In genomic region chr17:87044364-87044763, GRCm38 (mm10) we compare ENCODE assay signal across 8 mouse cellular contexts. TPM values are rescaled to one million over a fixed set of nuclear protein-coding genes. Genes with fewer than 3 reads are reported as not detected.
A peak's percentile ranks its signal among the peaks of the same experiment; 100 is the strongest.
DNase-seq lines count a peak whose midpoint lies in the region; ATAC-seq and TF ChIP-seq lines count a peak whose summit lies in the region.

No protein-coding gene starts in this region.

- ATAC-seq in CD4-positive, CD25-positive, alpha-beta regulatory T cell, adult 4 months: peak; percentile 99
- ATAC-seq in heart, postnatal 0 days (ENCODE audit: insufficient read depth, low read depth): peak; percentile 80
- ATAC-seq in liver, embryonic 14.5 days (ENCODE audit: insufficient read depth): peak; percentile 60; the same call in 1 of the 2 replicates
- ATAC-seq in neural tube, embryonic 11.5 days (ENCODE audit: insufficient read depth, low FRiP score, low TSS enrichment): peak; percentile 67; the same call in 1 of the 2 replicates
- ATAC-seq in stomach, embryonic 16.5 days (ENCODE audit: insufficient read depth, low FRiP score): peak; percentile 76

- H3K36me3 ChIP-seq in heart, postnatal 0 days (replicated peaks; ENCODE audit: control insufficient read depth, insufficient read depth, low read length): no peaks in the 10 kb centered on the region
- H3K36me3 ChIP-seq in liver, embryonic 14.5 days (replicated peaks; ENCODE audit: control insufficient read depth, insufficient read depth, low read depth): no peaks in the 10 kb centered on the region
- H3K36me3 ChIP-seq in neural tube, embryonic 11.5 days (ENCODE audit: control insufficient read depth, insufficient read depth, low read length): no peaks in the 10 kb centered on the region
- no peaks in the 10 kb centered on the region for H3K36me3 ChIP-seq in stomach, embryonic 16.5 days (ENCODE audit: control insufficient read depth, insufficient read depth, low read length)

- H3K4me1 ChIP-seq in heart, postnatal 0 days (ENCODE audit: control insufficient read depth, insufficient read depth): no peaks in the 10 kb centered on the region
- no peaks in the 10 kb centered on the region for H3K4me1 ChIP-seq in liver, embryonic 14.5 days (replicated peaks; ENCODE audit: control insufficient read depth in 2 of 2, insufficient read depth in 2 of 2, low read length in 1 of 2)
- H3K4me1 ChIP-seq in neural tube, embryonic 11.5 days (ENCODE audit: control insufficient read depth, insufficient read depth, low read length): no peaks in the 10 kb centered on the region
- H3K4me1 ChIP-seq in stomach, embryonic 16.5 days (ENCODE audit: control insufficient read depth, insufficient read depth, low read length): no peaks in the 10 kb centered on the region

- 4% methylated on average over 15 of the region's 15 CpGs for WGBS in heart, postnatal 0 days
- WGBS in liver, embryonic 14.5 days (ENCODE audit: insufficient replicate concordance): 2% methylated on average over 15 of the region's 15 CpGs
- WGBS in neural tube, embryonic 11.5 days: 1% methylated on average over 15 of the region's 15 CpGs
- WGBS in stomach, embryonic 16.5 days: 2% methylated on average over 15 of the region's 15 CpGs

- peak; percentile 79 for DNase-seq in brain, embryonic 18.5 days (ENCODE audit: low read depth, low spot score)
- DNase-seq in fibroblast of lung, adult 2 months (ENCODE audit: low read depth): peak; percentile 76
- peak; percentile 89 for DNase-seq in heart, postnatal 0 days (ENCODE audit: low spot score)
- DNase-seq in kidney, postnatal 36 days: peak; percentile 94 to 98
- DNase-seq in liver, embryonic 14.5 days (ENCODE audit: low read depth in 3 of 3, low spot score in 3 of 3): peak; percentile 70 to 74 (median 72)
- peak; percentile 91 for DNase-seq in neural tube, embryonic 11.5 days (ENCODE audit: low spot score)

- TF ChIP-seq CTCF in heart, postnatal 0 days (IDR thresholded peaks at IDR 0.05; ENCODE audit: low read depth): peak; percentile 100
- TF ChIP-seq CTCF in liver, embryonic 14.5 days (IDR thresholded peaks at IDR 0.05; ENCODE audit: low read depth): peak; percentile 100

- H3K4me2 ChIP-seq in heart, postnatal 0 days (ENCODE audit: low read depth, low read length): no peak overlapping the region
- no peak overlapping the region for H3K4me2 ChIP-seq in liver, embryonic 14.5 days (ENCODE audit: low read depth)
- no peak overlapping the region for H3K4me2 ChIP-seq in neural tube, embryonic 11.5 days (ENCODE audit: low read depth)
- H3K4me2 ChIP-seq in stomach, embryonic 16.5 days (ENCODE audit: low read depth, low read length): no peak overlapping the region

- H3K9me3 ChIP-seq in heart, postnatal 0 days (replicated peaks; ENCODE audit: control insufficient read depth, low read length): no peaks in the 10 kb centered on the region
- no peaks in the 10 kb centered on the region for H3K9me3 ChIP-seq in liver, embryonic 14.5 days (ENCODE audit: control insufficient read depth, low read length)
- H3K9me3 ChIP-seq in neural tube, embryonic 11.5 days (ENCODE audit: control insufficient read depth, low read length): no peaks in the 10 kb centered on the region
- H3K9me3 ChIP-seq in stomach, embryonic 16.5 days (replicated peaks; ENCODE audit: control insufficient read depth, low read length): no peaks in the 10 kb centered on the region

- no peak for TF ChIP-seq EP300 in heart, postnatal 0 days (IDR thresholded peaks at IDR 0.05; ENCODE audit: low read depth)
- TF ChIP-seq EP300 in liver, embryonic 14.5 days (IDR thresholded peaks at IDR 0.05; ENCODE audit: low read depth): no peak

- 0 out of 2 replicates have a peak, but pooled peaks cover 3% of the 10 kb centered on the region for H3K27me3 ChIP-seq in heart, postnatal 0 days (ENCODE audit: control insufficient read depth, insufficient read depth, low read length)
- H3K27me3 ChIP-seq in liver, embryonic 14.5 days (ENCODE audit: control insufficient read depth, insufficient read depth, low read length): no peaks in the 10 kb centered on the region
- H3K27me3 ChIP-seq in neural tube, embryonic 11.5 days (ENCODE audit: control insufficient read depth, insufficient read depth, low read length): no peaks in the 10 kb centered on the region
- no peaks in the 10 kb centered on the region for H3K27me3 ChIP-seq in stomach, embryonic 16.5 days (ENCODE audit: control insufficient read depth, insufficient read depth, low read length)

- H3K4me3 ChIP-seq in heart, postnatal 0 days (ENCODE audit: low read depth, low read length): no peak overlapping the region
- no peak overlapping the region for H3K4me3 ChIP-seq in liver, embryonic 14.5 days (ENCODE audit: insufficient read depth in 1 of 2, low read depth in 2 of 2, low read length in 2 of 2)
- H3K4me3 ChIP-seq in neural tube, embryonic 11.5 days (ENCODE audit: low read depth, low read length): no peak overlapping the region
- H3K4me3 ChIP-seq in stomach, embryonic 16.5 days (replicated peaks; ENCODE audit: low read length): no peak overlapping the region

- no peak overlapping the region for H3K9ac ChIP-seq in heart, postnatal 0 days (replicated peaks; ENCODE audit: low read depth, low read length)
- H3K9ac ChIP-seq in liver, embryonic 14.5 days (replicated peaks): no peak overlapping the region
- no peak overlapping the region for H3K9ac ChIP-seq in neural tube, embryonic 11.5 days (ENCODE audit: low read length)
- H3K9ac ChIP-seq in stomach, embryonic 16.5 days (ENCODE audit: low read length): no peak overlapping the region

- H3K27ac ChIP-seq in heart, postnatal 0 days (ENCODE audit: low read depth): no peak overlapping the region
- H3K27ac ChIP-seq in liver, embryonic 14.5 days: no peak overlapping the region
- no peak overlapping the region for H3K27ac ChIP-seq in neural tube, embryonic 11.5 days (ENCODE audit: low read depth, low read length)
- no peak overlapping the region for H3K27ac ChIP-seq in stomach, embryonic 16.5 days (ENCODE audit: low read length)

RNA-seq across cellular contexts. Expression of gene Cript, which starts 19.0 kb away (rescaled TPM):
- 100 to 1,000 TPM in 1 of 2 experiments, 10 to 100 TPM in 1; 93.3 to 104 TPM for polyA plus RNA-seq in CD4-positive, CD25-positive, alpha-beta regulatory T cell, adult 4 months (2017; shearing (Covaris generic))
- 34.7 and 40.0 TPM in 2 replicates for total RNA-seq in heart, postnatal 0 days (2014; rRNA removed; ENCODE audit: low replicate concordance)
- polyA plus RNA-seq in heart, postnatal 0 days (2015; fragmentation: Nextera tagmentation; extraction: Ambion mirVana): 116 and 124 TPM in 2 replicates
- 14.3 and 20.8 TPM in 2 replicates for polyA plus RNA-seq in liver, embryonic 14.5 days (2012; rRNA removed)
- polyA plus RNA-seq in liver, embryonic 14.5 days (2014; fragmentation: Nextera tagmentation; extraction: Ambion mirVana): 70.4 and 76.5 TPM in 2 replicates
- 180 and 192 TPM in 2 replicates for polyA plus RNA-seq in neural tube, embryonic 11.5 days (2014; fragmentation: Nextera tagmentation; extraction: Ambion mirVana)
- 115 and 120 TPM in 2 replicates for polyA plus RNA-seq in stomach, embryonic 16.5 days (2015; fragmentation: Nextera tagmentation; extraction: Ambion mirVana)

RNA-seq across cellular contexts. Expression of gene Pigf, which starts 19.2 kb away (rescaled TPM):
- 10 to 100 TPM; 20.4 to 22.1 TPM for polyA plus RNA-seq in CD4-positive, CD25-positive, alpha-beta regulatory T cell, adult 4 months (2017; shearing (Covaris generic))
- 5.0 and 10.1 TPM in 2 replicates for total RNA-seq in heart, postnatal 0 days (2014; rRNA removed; ENCODE audit: low replicate concordance)
- 9.0 and 12.2 TPM in 2 replicates for polyA plus RNA-seq in heart, postnatal 0 days (2015; fragmentation: Nextera tagmentation; extraction: Ambion mirVana)
- polyA plus RNA-seq in liver, embryonic 14.5 days (2012; rRNA removed): 6.8 and 8.7 TPM in 2 replicates
- polyA plus RNA-seq in liver, embryonic 14.5 days (2014; fragmentation: Nextera tagmentation; extraction: Ambion mirVana): 14.6 and 16.1 TPM in 2 replicates
- polyA plus RNA-seq in neural tube, embryonic 11.5 days (2014; fragmentation: Nextera tagmentation; extraction: Ambion mirVana): 39.2 and 42.0 TPM in 2 replicates
- 51.8 and 52.4 TPM in 2 replicates for polyA plus RNA-seq in stomach, embryonic 16.5 days (2015; fragmentation: Nextera tagmentation; extraction: Ambion mirVana)
